Mouse (Mus musculus): Measurements from ENCODE around the gene Ube2c.

GRCm38 (mm10) chr2:164793772-164794171 is 24.1 kb downstream of the Ube2c start:
- no peak for TF ChIP-seq CTCF (IDR thresholded peaks at IDR 0.05; ENCODE audit: low read depth, low read length)
- TF ChIP-seq POLR2A (IDR thresholded peaks at IDR 0.05; ENCODE audit: insufficient read depth, low read length), result no peak
- TF ChIP-seq EP300 (IDR thresholded peaks at IDR 0.05; ENCODE audit: insufficient read depth, low read depth, low read length), result no peak
